Mouse (Mus musculus): ENCODE data around the gene Adarb1.

Gene Adarb1

DNA sequence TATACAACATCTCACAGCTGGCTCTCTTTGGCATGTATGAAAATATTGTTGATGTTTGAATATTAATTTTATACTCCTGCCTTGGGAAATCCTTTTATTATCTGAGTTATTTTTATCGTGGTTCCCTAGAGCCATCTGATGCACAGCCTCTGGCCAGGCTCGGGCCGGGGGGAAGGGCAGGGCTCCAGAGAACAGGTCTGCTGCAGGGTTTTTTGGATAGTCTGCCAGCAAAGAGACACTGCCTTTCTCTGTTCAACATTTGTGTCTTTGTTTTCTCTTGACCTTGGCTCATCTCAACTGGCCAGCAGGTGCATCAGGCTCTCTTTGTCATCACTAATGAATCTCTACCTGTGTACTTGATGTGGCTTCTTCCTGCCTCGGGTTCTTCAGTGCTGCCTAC lies 32.3 kb downstream of the Adarb1 start:
- DNase-seq (ENCODE audit: extremely low read depth, low read depth): no peak

DNA sequence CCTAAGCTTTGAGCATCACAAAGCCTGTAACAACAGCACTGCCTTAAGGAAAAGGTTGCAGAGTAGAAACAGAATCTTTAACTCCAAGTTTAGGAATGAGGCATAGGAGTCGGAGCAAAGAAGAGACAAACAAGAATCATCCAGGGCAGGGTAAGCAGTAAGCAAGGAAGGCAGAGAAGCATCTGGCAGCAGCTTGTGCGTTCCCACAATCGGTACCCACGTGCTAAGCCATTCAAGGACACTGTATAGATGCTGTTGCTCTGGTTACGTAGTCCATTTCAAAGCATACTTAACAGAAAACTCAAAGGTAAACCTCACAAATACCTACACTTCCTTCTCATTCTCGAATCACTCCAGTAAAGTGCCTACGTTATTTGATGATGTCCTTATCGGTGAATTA lies 35.0 kb downstream of the Adarb1 start:
- DNase-seq (ENCODE audit: extremely low read depth, low read depth): no peak

DNA sequence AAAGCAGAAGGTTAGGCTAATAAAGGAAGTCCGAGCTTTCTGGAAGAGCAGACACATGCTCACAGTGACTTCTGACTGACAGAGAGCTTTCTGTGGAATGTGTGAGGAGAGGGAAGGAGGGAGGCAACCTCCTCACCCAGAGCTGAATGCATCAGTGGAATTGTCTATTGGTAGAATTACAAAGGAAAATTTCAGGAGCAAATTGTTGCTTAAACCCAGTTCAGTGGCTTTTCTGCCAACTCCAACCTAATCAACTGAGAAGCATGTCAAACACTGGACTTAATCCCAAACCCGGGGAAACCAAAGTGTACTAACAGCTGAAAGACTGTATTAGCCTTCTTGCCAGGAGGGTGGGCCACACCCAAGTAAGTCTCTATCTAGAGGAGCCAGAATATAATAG lies 36.9 kb downstream of the Adarb1 start:
- DNase-seq (ENCODE audit: extremely low read depth, low read depth): no peak

DNA sequence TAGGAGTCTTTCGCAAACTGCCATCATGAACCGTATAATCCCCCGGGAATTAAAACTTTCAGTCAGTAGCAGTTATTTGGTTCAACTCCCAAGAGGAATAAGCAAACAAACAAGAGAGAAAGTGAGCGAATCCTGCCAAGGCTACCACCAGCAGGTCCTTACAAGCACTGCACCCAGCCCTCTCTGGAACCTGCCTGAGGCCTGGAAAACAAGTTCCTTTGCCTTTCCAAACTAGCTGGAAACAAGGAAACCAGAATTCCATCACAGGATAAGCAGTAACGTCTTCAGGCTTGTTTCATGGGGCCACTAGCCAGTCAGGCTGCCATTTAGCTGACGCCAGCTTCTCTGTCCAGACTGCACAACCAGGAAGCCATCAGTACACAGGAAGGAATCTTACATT lies 37.4 kb downstream of the Adarb1 start:
- DNase-seq (ENCODE audit: extremely low read depth, low read depth): no peak

DNA sequence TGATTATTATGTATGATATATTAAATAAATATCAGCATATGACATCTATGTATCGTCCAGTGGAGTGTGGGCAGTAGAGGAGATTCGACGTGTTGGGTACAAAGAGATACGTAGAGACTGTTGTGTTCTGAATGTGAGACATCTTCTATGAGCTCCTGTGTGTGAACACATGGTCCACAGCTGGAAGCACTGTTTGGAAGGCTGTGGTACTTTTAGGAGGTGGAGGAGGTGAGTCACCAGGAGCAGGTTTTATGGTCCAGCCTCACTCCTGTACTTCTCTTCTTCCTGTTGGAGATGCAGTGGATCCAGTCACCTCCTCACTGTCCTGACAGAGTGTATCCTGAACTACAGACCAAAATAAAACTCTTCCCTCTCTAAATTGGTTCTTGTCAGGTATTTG lies 38.9 kb downstream of the Adarb1 start:
- no peak for DNase-seq (ENCODE audit: extremely low read depth, low read depth)

DNA sequence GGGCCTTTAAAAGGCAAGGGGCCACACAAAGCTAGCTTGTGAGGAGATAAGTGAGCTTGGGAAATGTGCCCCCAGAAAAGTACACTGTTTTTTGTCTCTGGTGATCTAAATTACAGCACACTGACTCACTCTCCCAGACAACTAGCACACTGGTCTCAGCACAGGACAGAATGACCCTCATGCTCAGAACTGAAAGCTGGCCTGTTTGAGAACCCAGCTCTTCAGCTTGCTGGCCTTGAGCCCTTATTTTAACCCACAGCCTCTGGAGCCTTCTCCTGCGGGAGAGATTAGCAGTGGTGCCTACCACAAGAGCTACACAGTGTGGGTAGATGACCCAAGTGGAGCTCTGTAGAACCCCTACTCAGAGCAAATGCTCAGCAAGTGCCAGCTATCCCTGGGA lies 42.0 kb downstream of the Adarb1 start:
- no peak for DNase-seq (ENCODE audit: extremely low read depth, low read depth)

DNA sequence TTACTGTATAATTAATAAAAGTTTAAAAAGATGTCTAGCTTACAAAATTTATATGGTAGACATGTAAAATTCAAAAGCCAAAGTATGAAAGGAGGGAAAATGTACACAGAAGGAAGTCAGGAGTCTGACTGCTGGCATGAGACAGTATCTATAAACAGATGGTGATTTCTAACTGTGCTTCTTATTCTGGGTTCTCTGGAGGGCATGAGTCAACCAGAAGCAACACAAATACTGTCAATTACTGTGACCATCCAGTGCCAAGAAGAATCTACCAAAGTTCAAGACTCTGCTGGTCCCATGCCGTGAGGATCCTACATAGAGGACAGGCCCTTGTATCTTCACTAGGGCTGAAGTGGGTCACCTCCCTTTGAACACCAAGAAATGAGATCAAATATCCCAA lies 43.1 kb downstream of the Adarb1 start:
- no peak for DNase-seq (ENCODE audit: extremely low read depth, low read depth)

DNA sequence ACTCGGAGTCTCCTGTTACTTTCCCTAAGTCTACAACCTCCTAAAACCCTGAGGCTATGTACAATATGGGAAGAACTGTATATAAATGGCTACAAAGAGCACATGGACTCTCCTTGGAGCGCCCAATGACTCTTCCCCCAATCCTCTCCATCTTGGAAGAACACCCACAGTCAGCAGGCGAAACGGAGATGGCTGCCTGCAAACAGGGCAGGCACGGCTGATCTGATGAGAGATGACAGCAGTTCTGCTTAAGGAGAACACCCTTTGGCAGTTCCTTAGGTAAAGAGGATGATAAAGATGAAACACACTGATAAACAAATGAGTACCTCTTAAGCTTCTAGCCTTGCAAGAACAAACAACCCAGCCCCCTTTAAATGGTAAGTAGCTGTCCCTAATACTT lies 43.7 kb downstream of the Adarb1 start:
- no peak for DNase-seq (ENCODE audit: extremely low read depth, low read depth)

DNA sequence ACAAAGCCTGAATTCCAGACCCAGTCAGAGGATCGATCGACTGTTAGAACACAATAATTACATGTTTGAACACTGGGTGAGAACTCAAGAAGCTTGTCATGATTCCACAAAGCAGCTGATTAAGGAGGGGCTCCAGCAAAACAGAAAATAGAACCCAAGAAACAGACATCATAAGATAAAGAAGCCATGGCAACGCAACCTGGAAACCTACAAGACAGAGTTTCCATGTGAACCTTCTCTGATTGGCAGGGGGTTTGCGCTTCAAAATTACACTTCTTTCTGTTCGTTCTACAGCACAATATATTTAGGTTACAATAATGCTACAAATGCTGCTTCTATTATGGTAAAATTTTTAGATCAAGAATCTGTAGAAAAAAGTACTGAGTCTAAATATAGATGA lies 47.9 kb downstream of the Adarb1 start:
- DNase-seq (ENCODE audit: extremely low read depth, low read depth): no peak

DNA sequence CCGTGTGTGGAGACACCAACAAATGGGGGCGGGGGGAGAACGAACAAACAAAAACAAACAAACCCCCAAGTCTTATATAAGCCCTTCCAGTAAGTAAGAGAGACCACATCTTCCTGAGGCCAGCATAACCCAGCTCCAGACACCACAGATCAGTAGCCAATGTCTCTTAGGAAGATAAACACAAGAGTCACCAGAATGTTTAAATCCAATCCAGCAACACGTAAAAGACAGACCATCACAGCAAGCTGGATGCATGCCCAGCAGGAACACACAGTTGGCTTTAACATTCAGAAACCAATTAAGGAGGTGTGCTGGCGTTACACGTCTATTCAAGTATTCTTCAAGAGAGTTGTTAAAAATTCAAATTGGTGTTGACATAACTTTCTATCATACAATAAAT lies 50.1 kb downstream of the Adarb1 start:
- no peak for DNase-seq (ENCODE audit: extremely low read depth, low read depth)

DNA sequence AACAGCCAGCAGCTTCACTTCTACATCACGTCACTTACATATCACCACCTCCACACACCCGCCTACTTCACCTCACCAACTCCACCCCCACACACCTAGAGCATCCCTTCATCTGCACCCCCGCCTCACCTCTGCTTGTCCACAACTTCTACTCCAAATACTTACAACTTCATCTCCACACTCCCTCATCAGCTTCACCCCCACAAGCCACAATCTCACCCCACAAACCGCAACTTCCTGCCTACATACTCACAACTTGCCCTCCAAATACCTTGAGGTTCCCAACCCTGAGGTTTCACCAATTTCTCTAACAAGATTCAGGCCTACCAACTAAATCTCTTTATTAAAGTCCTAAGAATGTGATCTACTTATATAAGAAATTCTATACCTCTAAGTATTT lies 51.1 kb downstream of the Adarb1 start:
- DNase-seq (ENCODE audit: extremely low read depth, low read depth): no peak

DNA sequence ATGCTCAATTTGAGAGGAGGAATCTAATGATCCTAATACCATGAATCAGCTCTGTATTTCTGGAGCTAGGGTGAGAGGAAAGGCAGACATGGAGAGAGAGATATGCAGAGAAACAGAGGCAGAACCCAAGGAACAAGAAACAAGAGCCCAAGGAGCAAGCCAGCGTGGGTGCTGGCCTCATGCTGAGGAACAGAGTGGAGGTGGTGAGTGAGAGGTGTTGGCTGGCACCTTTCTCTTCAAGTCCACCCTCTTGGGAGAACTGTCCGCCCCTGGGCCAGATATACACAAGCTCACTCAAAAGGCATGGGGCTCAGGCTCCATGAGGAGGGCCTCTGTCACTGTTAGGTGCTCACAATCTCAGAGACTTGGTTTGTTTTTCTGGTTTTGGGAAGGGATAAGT lies 52.9 kb downstream of the Adarb1 start:
- no peak for DNase-seq (ENCODE audit: extremely low read depth, low read depth)

DNA sequence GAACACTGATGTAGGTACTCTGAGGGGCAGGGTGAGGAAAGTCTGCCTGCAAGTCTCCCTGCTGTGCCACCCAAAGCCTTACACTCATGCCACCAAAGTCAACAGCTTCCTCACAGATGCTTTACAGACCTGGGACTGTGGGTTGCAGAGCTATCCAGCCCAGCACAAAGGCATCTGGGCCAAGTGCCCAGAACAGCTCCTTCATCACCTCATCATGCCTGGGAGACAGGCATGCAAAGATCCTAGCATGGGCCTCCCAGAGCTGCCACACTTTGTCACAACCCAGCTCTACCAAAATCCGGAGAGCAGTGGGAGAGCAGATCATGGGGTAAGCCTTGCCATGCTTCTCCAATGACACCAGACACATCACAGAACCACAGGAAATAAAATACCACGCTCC lies 57.6 kb downstream of the Adarb1 start:
- no peak for DNase-seq (ENCODE audit: extremely low read depth, low read depth)

DNA sequence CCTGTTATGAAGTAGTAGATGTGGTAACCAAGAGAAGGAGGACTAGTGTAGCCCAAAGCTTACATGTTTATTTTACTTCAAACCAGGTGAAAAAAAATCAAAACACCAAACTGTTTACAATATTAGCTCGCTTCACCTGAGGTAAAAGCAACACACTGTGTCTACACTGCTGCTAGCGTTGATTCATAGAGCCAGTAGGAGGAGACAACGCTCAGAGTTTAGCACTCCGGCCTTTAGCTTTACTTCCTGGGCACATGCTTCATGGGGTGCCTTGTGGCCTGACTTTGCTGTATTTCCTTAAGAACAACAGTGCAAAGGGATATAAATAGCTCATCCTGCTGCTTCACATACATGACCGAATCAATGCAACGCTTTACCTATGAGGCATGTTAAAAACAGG lies 60.1 kb downstream of the Adarb1 start:
- DNase-seq (ENCODE audit: extremely low read depth, low read depth): no peak

DNA sequence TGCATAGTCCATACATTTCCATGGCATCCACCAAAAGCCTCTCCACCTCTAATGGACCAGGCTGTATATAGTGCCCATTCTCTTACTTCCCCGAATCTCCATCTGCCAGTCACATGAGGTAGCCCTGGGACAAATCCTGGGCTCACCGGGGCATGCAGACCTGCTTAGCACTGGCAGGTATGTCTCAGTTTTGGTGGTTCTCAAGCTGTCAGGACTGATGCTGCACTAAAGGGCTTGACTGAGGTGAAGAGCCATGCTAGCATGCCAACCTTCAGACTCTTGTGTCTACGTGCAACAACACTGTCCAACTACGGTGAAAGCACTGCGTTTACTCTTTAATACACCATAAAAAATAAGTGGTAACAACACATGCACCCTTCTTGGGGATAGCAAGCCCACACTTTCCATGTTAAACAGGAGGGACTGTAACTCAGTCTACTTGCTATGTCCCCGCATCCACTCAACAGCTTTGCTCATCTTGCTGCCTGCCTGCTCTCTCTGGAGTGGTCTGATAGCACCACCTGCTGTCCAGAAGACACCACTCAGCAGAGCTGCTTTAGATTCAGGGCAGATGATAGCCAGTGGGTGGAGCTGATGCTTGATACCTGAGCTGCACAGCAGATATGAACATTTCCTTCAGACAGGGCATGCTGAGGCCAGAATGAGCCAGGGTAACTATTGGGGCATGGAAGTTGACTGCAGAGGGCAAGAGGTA lies 64.9 kb downstream of the Adarb1 start:
- no peak for DNase-seq (ENCODE audit: extremely low read depth, low read depth)

DNA sequence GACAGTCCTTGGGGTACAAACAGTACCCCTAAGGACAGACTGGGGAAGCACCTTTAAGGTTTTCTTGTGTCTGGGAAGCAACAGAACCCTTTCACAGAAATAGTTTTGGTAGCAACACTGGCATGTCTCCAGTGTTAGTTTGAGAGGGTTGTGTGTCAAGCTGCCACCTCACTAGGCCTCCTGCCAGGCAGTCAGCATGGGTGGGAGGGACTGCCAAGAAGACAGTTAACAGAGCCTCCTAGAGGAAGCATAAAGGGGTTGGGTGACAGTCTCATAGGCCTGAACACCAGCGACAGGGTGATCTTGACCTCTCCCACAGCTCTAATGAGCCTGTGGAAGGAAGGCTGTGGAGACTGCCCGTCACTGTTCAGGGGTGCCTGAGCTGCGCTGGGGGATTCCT lies 75.2 kb downstream of the Adarb1 start:
- DNase-seq (ENCODE audit: extremely low read depth, low read depth): no peak

DNA sequence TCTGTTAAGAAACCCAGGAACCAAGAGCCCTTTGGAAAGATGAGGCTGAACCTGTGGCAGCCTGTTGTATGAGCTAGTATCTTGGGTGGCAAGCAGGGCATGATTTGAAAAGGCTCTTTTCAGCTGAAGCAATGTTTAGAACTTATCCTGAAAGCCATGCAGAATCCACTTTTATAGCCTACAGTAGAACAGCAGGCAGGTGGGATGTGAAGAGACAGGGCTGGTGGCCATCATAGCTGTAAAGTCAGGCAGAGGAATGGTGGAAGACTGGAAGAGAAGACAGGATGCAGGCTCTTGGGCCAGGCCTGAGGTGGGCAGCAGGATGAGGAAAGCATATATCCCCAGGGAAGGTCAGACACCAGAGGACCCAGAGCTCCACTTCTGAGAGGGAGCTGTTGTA lies 76.4 kb downstream of the Adarb1 start:
- no peak for DNase-seq (ENCODE audit: extremely low read depth, low read depth)

DNA sequence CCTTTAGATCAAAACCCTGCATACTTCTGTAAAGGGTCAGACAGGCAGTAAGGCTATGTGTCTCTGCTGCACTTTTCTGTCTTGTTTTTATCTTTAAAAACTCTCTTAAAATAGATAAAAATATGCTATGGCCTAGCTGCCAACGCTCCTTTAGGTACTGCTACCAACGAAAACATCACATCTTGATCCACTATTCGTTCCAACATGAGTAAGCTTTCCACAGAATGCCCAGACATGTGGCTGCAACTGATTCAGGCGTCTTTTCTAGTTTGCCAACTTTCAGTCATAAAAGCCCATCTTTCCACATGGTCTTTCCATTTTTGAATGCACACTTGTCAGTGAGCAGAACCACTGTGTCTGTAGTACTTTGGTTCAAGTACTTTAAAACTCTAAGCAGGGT lies 77.0 kb downstream of the Adarb1 start:
- no peak for DNase-seq (ENCODE audit: extremely low read depth, low read depth)

DNA sequence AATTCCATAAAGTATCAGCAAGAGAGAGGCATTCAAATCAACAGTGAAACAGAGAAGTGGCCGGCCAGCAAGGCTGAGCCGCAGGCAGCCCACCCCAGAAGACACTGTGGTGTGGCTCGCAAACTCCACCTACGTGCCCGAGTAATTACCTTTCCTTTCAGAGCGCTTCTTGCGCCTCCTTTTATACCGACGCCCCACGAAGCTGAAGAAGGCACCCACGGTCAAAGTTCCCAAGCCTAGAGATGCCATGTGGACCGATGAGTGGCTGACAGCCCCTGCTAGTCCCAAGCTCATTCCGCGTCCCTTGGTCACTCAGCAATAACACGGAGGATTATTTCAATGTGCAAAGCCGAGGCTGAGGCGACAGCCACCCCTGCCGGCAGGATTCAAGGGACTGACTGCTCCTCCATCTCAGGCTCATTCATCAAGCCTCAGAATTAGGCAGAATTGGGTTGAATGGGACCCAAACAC lies 78.2 kb downstream of the Adarb1 start:
- no peak for DNase-seq (ENCODE audit: extremely low read depth, low read depth)

DNA sequence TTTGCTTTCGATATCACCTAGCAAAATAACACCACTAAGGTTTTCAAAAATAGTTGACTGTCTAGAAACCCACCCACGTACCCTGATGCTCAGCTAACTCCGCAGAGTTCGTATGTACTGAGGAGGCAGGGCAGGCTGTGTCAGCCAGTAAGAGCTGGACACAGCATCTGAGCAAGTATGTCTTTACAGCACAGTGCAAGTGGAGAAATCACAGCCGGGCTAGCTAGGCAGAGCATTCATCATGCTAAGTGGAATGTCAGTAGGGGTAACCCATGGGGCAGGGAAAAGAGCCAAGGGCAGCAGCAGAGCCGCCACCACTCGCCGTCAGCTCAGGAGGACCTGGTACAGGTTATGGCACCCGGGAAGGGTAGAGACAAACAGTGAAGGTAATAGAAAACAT lies 84.6 kb downstream of the Adarb1 start:
- no peak for DNase-seq (ENCODE audit: extremely low read depth, low read depth)

DNA sequence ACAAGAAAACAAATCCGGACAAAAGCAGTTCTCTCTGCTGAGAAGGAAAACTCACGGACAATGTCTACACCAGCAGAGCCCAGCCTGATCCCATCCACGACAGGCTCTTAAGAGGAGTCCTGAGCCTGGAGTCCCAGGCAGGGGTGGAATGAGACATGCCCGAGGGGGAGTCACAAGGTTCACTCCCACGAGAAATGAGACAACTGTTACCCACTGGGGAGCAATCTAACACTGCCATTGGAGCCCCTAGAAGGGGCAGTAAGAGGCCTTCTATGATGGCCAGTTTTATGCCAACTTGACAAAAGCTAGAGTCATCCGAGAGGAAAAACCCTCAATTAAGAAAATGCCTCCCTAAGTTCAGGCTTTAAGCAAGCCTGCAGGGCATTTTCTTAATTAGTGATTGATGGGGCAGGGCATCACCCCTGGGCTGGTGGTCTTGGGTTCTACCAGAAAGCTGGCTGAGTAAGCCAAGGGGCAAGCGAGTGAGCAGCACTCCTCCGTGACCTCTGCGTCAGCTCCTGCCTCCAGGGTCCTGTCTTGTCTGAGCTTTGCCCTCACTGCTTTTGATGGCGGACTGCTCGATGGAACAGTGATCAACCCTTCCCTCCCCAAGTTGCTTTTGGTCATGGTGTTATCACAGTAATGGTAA lies 88.5 kb downstream of the Adarb1 start:
- no peak for DNase-seq (ENCODE audit: extremely low read depth, low read depth)

DNA sequence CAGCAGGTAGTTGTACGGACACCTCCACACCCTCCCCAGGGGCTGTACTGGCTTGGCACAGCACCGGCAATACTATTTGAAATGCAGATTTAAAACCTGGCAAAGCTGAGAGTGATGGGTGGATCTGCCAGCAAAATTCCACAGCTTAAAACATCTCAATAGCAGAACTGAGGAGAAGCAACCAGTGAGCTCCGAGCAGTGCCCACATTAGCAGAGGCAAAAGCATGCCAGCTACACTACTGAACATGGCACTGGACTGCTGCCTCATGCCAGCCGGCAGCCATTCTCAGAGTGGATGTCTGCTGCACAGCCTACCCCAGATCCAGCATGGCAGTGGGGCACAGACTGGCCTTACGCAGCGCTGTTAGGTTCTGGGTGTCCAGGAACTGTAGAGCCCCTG lies 93.4 kb downstream of the Adarb1 start:
- no peak for DNase-seq (ENCODE audit: extremely low read depth, low read depth)

DNA sequence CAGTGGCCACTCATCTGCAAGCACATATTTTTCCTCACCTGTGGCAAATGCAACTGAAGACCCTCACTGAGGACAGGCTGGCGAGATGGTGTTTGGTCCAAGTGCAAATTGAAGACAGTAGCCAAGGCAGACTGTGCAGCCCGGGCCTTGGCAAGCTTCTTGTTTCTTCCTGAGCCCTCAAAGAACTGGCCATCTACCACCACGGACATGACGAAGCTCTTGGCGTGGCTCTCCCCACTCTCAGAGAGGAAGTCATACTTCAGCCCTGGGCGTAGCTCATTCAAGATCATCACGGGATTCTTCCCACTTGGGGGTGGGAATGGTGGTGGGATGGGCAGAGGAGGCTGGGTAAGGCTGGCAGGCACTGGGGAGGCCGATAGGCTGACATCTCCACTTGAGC lies 96.5 kb downstream of the Adarb1 start:
- no peak for DNase-seq (ENCODE audit: extremely low read depth, low read depth)
